Mouse (Mus musculus) heart, embryonic 10.5 days (tissue): ENCODE measurements around the gene Tmem198. TPM values are rescaled to one million over a fixed set of nuclear protein-coding genes. Genes with fewer than 3 reads are reported as not detected.

Experiments
- DNase-seq: peaks from one replicate; pipeline ENCODE4 v3.0.0-alpha.2; 2017; ENCODE audit warnings: low spot score
- H3K27ac ChIP-seq: fragments of 300-500 bp; sonication (generic); 2 replicates; pipeline ENCODE4 v1.5.1; 2016; ENCODE audit warnings: mild to moderate bottlenecking
- H3K27me3 ChIP-seq: fragments of 300-500 bp; sonication (generic); 2 replicates; pipeline ENCODE4 v1.6.1; 2016; ENCODE audit warnings: mild to moderate bottlenecking; ENCODE audit not compliant: poor library complexity, insufficient read depth, severe bottlenecking
- H3K36me3 ChIP-seq: fragments of 300-500 bp; sonication (generic); 2 replicates; pipeline ENCODE4 v1.6.1; 2016; ENCODE audit warnings: mild to moderate bottlenecking, moderate library complexity
- H3K4me1 ChIP-seq: fragments of 300-500 bp; sonication (generic); 2 replicates; pipeline ENCODE4 v1.6.1; 2016; ENCODE audit warnings: mild to moderate bottlenecking
- H3K4me3 ChIP-seq: fragments of 300-500 bp; sonication (generic); 2 replicates; pipeline ENCODE4 v1.5.1; 2016; ENCODE audit warnings: mild to moderate bottlenecking, moderate library complexity
- H3K9me3 ChIP-seq: fragments of 300-500 bp; sonication (generic); 2 replicates; pipeline ENCODE4 v1.6.1; 2016; ENCODE audit warnings: mild to moderate bottlenecking, moderate library complexity
- WGBS: fragments of 180-500 bp; shearing (Covaris S2); methylation state at CpG from one replicate; pipeline ENCODE4 v1.1.7; 2016; 5-methylcytosine and 5-hydroxymethylcytosine counted together
- polyA plus RNA-seq: library from polyadenylated mRNA; unstranded; fragments of >200 nt; fragmentation: Nextera tagmentation; extraction: Ambion mirVana; gene quantifications from 2 replicates; pipeline ENCODE4 v1.2.1, GENCODE M21; 2016

The Tmem198 gene
- polyA plus RNA-seq, 1 experiment from 2014 or later = 0.36 TPM

GRCm38 (mm10) chr1:75503651-75503980 lies 24.3 kb downstream of the Tmem198 start:
- no peaks in the 10 kb centered on the region for H3K9me3 ChIP-seq
- H3K27ac ChIP-seq = no peak overlapping the region
- peak; percentile 74 for DNase-seq
- peaks cover 59% of the 10 kb centered on the region for H3K4me1 ChIP-seq
- WGBS = 58% methylated on average over 23 of the region's 23 CpGs
- peaks cover 54% of the 10 kb centered on the region for H3K36me3 ChIP-seq
- H3K27me3 ChIP-seq = no peaks in the 10 kb centered on the region
- H3K4me3 ChIP-seq = peak overlapping the region; percentile 96

GRCm38 (mm10) chr1:75504256-75505045 lies 25.1 kb downstream of the Tmem198 start:
- DNase-seq = no peak
- whole genome bisulfite sequencing = 45% methylated on average over 9 of the region's 9 CpGs
- peak overlapping the region; percentile 99; the same call in 1 of the 2 replicates for H3K27ac ChIP-seq
- H3K4me3 ChIP-seq = peak overlapping the region; percentile 96
- no peaks in the 10 kb centered on the region for H3K9me3 ChIP-seq
- H3K27me3 ChIP-seq = no peaks in the 10 kb centered on the region
- H3K4me1 ChIP-seq = peaks cover 67% of the 10 kb centered on the region
- peaks cover 45% of the 10 kb centered on the region for H3K36me3 ChIP-seq

GRCm38 (mm10) chr1:75505159-75505955 lies 26.0 kb downstream of the Tmem198 start:
- H3K36me3 ChIP-seq = peaks cover 36% of the 10 kb centered on the region
- peak overlapping the region; percentile 96 for H3K4me3 ChIP-seq
- H3K4me1 ChIP-seq = peaks cover 76% of the 10 kb centered on the region
- peak; percentile 86 for DNase-seq
- H3K27me3 ChIP-seq = no peaks in the 10 kb centered on the region
- H3K9me3 ChIP-seq = no peaks in the 10 kb centered on the region
- peak overlapping the region; percentile 99 for H3K27ac ChIP-seq
- WGBS = under 1% methylated on average over 83 of the region's 84 CpGs

- no peaks in the 10 kb centered on the region for H3K27me3 ChIP-seq
- peaks cover 28% of the 10 kb centered on the region for H3K36me3 ChIP-seq
- peaks cover 85% of the 10 kb centered on the region for H3K4me1 ChIP-seq
- DNase-seq = peak; percentile 96
- peak within 1 kb of the TSS; percentile 96 for H3K4me3 ChIP-seq
- H3K9me3 ChIP-seq = no peaks in the 10 kb centered on the region
- WGBS = under 1% methylated on average over 54 of the region's 65 CpGs
- H3K27ac ChIP-seq = peak within 1 kb of the TSS; percentile 99
Observed at GRCm38 (mm10) chr1:75505956-75506831, 26.9 kb downstream of the Tmem198 start, which contains the start of gene Obsl1. Obsl1 (minus strand) TSS chr1:75506452.

GRCm38 (mm10) chr1:75507006-75507405 lies 27.7 kb downstream of the Tmem198 start, which contains the start of gene Inha:
Inha (plus strand) TSS chr1:75507077.
- WGBS = 36% methylated on average over 10 of the region's 10 CpGs
- H3K36me3 ChIP-seq = peaks cover 20% of the 10 kb centered on the region
- H3K27ac ChIP-seq = peak within 1 kb of the TSS; percentile 99
- no peaks in the 10 kb centered on the region for H3K27me3 ChIP-seq
- peak within 1 kb of the TSS; percentile 96 for H3K4me3 ChIP-seq
- H3K9me3 ChIP-seq = no peaks in the 10 kb centered on the region
- DNase-seq = peak; percentile 76
- peaks cover 90% of the 10 kb centered on the region for H3K4me1 ChIP-seq

GRCm38 (mm10) chr1:75509586-75509985 lies 30.3 kb downstream of the Tmem198 start:
- Histone ChIP-seq H3K27ac (peak overlapping the region; percentile 89), H3K36me3 (no peaks in the 10 kb centered on the region; the same call in 1 of the 2 replicates), H3K27me3 (no peaks in the 10 kb centered on the region), H3K4me3 (no peak overlapping the region), H3K9me3 (no peaks in the 10 kb centered on the region), H3K4me1 (peaks cover 84% of the 10 kb centered on the region)
- no peak for DNase-seq
- 42% methylated on average over 20 of the region's 20 CpGs for WGBS

GRCm38 (mm10) chr1:75510154-75510553 lies 30.8 kb downstream of the Tmem198 start:
- WGBS = 46% methylated on average over 5 of the region's 5 CpGs
- H3K4me1 ChIP-seq = peaks cover 83% of the 10 kb centered on the region
- H3K27ac ChIP-seq = peak overlapping the region; percentile 89
- no peak overlapping the region for H3K4me3 ChIP-seq
- H3K27me3 ChIP-seq = no peaks in the 10 kb centered on the region
- no peaks in the 10 kb centered on the region for H3K36me3 ChIP-seq
- H3K9me3 ChIP-seq = no peaks in the 10 kb centered on the region
- DNase-seq = no peak

- H3K36me3 ChIP-seq = no peaks in the 10 kb centered on the region
- peak overlapping the region; percentile 89 for H3K27ac ChIP-seq
- H3K4me1 ChIP-seq = peaks cover 79% of the 10 kb centered on the region
- 31% methylated on average over 4 of the region's 4 CpGs for WGBS
- H3K9me3 ChIP-seq = no peaks in the 10 kb centered on the region
- DNase-seq = peak; percentile 89
- peak overlapping the region; percentile 12; the same call in 1 of the 2 replicates for H3K4me3 ChIP-seq
- no peaks in the 10 kb centered on the region for H3K27me3 ChIP-seq
Observed at GRCm38 (mm10) chr1:75511437-75512210, 32.3 kb downstream of the Tmem198 start.

- Histone ChIP-seq H3K27me3 (no peaks in the 10 kb centered on the region), H3K4me3 (no peak overlapping the region), H3K4me1 (peaks cover 79% of the 10 kb centered on the region), H3K27ac (peak overlapping the region; percentile 89), H3K9me3 (no peaks in the 10 kb centered on the region), H3K36me3 (no peaks in the 10 kb centered on the region)
- no peak for DNase-seq
- 86% methylated on average over 3 of the region's 3 CpGs for WGBS
Observed at GRCm38 (mm10) chr1:75512550-75512949, 33.2 kb downstream of the Tmem198 start.

GRCm38 (mm10) chr1:75516703-75517380 lies 37.5 kb downstream of the Tmem198 start:
- no peaks in the 10 kb centered on the region for H3K9me3 ChIP-seq
- WGBS = 52% methylated on average over 15 of the region's 15 CpGs
- DNase-seq = peak; percentile 74
- H3K4me1 ChIP-seq = peaks cover 45% of the 10 kb centered on the region
- no peaks in the 10 kb centered on the region for H3K36me3 ChIP-seq
- H3K27ac ChIP-seq = peak overlapping the region; percentile 65
- H3K27me3 ChIP-seq = no peaks in the 10 kb centered on the region
- no peak overlapping the region for H3K4me3 ChIP-seq

GRCm38 (mm10) chr1:75517984-75518383 lies 38.7 kb downstream of the Tmem198 start:
- H3K4me1 ChIP-seq = peaks cover 37% of the 10 kb centered on the region
- no peak overlapping the region for H3K4me3 ChIP-seq
- H3K27ac ChIP-seq = no peak overlapping the region; the same call in 1 of the 2 replicates
- no peaks in the 10 kb centered on the region for H3K36me3 ChIP-seq
- H3K27me3 ChIP-seq = no peaks in the 10 kb centered on the region
- WGBS = 40% methylated on average over 4 of the region's 4 CpGs
- no peaks in the 10 kb centered on the region for H3K9me3 ChIP-seq
- peak; percentile 69 for DNase-seq
